Mouse (Mus musculus) frontal cortex, postnatal 36 days (tissue): ENCODE measurements at regions not wholly inside any gene's neighbourhood (a gene's known extent, or its start where the extent isn't known, plus 50 kb on each side); places are given as distances from the start of the nearest gene placed in this dataset.

Experiments
- DNase-seq, 2 experiments: peaks; one replicate each; pipeline ENCODE4 v3.0.0; 2022; ENCODE audit warnings: low spot score in 2 of 2

DNA sequence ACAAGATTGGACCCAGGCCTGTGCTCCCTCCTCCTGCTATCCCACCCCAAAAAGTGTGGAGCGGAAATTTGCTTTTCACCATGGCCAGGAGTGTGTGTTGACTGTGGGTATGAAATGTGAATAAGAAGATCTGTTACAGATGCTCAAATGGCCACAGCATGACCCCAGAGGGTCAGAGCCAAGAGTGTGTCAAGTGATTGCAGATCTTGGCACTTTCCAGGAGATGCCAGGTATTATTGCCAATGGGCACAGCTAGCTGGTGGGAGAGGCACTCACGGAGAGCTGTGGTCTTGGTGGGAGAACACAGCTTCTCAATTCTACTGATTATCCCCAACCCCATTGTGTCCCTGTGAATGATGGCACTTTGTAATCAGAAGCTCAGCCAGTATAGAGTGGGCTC, 62.7 kb downstream of the Smim20 start:
- no peak for DNase-seq

DNA sequence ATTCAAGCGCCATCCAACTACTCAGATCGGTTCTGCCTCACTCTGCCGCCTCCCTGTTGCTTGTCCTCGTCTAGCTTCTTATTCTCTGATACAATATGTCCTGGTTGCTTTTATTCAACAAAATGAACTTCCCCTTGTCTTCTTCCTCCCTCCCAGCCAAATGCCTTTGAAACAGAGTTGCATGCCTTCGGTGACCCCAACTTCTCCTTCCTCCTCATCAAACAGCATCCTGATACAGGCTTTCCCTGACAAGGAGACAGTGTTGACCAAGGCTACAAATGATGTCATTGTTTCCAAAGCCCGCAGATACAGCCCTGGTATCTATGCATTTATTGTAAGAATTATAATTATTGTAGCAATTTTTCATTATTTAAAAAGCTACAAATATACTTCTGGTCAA, 69.8 kb downstream of the Smim20 start:
- no peak for DNase-seq

DNA sequence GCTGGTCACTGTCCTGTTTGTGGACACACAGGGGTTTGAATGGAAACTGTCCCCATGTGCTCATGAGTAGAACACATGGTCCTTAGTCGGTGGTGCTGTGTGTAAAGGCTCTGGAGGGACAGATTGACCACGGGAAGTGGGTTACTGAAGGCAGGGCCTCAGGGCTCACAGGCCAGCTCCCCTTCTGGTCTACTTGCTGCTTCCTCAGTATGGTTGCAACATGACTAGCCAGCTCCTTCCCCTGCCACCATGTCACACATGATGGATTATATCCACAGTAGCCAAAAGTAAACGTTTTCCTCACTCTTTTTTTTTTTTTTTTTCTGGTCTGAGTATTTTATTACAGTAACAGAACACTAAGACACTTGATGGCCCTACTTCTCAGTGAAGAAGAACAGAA, 70.9 kb downstream of the Smim20 start:
- DNase-seq, result no peak

DNA sequence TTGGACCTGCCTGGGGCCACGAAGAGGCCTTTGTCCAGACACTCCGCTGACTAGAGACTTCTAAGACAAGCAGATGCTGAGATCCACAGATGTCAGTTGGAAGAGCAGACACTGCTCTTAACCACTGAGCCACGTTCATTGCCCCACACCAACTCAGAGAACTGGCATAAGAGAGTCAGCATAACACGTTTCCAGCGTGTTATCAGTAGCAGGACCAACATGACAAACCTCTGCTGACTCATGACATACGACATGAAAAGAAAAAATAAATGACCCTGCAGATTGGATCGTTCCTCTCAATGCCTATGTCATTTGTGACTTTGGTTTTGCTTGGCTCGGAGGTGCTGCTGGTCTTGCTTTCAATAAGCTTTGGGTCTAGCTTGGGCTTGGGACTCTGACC, 78.3 kb downstream of the Smim20 start:
- no peak for DNase-seq

DNA sequence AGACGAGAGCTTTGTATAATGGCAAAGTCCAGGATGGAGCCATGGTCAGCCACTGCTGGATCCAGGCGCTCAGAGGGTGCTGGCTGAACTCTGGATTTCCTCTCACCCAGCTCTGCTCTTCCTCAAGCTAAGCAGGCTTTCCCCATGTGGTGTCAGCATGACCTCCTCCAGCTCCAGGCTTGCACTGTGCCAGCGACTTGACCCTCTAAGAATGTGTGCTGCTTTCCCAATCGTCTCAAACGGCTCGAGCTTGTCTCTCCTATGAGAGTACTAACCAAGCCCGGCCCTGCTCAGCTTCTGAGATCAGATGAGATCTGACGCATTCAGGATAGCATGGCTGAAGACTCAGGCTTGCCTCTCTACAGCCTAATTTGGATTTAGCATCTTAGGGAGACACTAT, 79.1 kb downstream of the Smim20 start:
- no peak for DNase-seq

DNA sequence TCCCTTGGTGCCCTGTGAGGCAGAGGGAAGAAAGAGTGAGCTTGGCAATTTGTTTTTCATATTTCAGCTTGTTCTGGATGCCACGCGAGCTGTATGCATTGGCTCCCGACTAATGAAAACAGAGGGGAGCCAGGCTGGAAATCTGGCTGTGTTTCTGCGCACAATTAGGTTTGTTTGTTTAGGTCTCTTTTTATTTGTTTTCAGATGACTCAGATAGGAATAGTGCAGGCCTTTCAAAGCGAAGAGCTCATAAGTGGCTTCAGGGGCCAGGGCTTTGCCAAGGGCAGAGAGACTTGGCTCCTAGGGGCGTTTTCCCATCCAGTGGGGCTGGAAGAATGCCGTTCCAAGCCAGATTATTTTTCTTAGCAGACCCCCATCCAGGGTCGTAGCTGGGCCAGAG, 79.9 kb downstream of the Smim20 start:
- DNase-seq, result no peak

DNA sequence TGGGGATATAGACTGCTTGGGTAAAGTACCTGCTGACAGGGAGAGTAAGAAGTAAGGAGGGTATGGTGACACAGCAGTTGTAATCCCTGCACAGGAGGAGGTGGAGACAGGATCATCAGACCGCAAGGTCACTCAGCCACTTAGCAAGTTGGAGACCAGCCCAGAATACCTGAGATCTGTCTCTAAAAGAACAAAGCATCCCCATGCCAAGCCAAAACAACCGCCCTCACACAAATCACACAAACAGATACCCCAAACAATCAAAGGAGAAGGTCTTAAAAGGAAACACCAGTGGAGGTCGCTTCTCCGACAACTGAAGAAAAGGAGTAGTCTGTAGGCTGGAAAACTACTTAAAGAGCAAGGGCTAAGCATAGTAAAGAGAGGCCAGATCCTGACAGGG, 86.0 kb downstream of the Smim20 start:
- DNase-seq, result no peak

DNA sequence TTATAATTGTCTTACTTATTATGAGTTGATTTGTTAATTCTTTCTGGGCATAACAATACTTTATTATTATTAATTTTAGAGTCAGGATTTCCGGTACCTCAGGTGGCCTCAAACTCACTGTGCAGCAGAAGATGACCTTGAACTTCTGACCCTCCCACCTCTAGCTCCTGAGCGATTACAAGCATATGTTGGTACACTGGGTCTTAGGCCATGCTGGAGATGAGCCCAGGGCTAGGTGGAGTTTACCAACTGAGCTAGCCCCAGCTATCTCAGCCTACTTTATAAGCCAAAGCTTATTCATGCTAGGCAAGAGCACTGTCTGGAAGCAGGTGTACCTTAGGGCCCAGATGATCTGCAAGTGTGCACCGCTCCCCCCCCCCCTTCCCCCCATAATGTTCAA, 87.4 kb downstream of the Smim20 start:
- no peak for DNase-seq

DNA sequence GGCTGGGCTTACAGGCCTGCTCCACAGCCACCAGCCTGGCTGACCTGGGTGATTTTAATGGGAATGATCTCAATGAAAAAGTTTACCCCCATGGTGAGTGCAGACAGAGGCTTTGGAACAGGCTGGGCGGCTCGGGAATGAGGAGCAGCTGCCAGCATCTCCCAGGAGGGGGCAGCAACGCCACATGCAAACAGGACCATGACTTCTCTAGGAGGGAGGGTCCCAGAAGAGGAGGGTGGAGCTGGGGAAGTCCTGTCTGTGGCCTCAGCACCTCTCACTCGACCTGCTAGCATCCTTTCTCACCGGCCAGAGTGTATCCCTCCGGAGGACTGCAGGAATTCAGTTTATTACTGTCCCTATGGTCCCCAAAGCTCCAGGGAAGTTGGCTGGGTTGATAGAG, 88.2 kb downstream of the Smim20 start:
- peak; percentile 85 to 86 for DNase-seq

DNA sequence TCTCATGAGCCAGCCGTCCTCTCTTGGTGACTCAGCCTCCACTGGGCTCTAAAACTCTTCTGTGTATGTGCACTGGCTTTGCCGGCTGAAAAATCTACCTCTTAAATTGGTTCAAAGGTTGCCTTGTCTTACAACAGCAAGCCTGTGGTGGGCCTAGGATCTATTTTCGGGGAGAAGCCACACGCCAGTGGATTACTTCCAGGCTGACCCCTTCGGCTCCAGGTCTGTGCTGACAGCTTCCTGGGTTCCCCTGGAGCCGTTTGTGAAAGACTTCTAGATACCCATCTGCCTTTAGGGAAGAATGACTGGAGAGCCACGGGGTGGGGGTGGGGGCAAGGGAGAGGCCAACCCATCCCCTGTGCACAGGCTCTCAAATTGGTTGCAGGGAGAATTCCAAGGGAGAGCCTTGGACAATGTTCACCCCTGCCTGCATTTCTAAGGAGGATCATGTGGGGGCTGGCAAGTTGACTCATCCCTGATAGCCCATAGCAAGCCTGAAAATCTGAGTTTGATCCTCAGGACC, 90.3 kb downstream of the Smim20 start:
- no peak for DNase-seq

DNA sequence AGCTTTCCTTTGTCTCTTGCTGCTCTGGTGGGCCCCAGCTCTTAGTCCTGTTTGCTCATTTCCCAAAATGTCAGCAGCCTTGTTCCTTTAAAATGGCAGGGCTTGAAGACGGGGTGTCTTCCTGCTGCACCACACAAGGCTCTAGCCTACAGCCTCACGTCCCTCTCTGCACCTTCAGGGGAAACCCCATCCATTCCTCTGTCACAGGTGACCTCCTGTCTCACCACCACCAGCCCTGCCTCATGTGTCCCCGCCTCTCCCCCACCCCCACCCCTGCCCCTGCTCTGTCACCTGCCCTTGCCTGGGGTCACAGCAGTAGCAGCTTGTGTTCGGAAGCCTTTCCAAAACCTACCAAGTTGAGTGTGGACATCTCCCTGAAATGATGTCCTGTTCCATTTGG, 91.3 kb downstream of the Smim20 start:
- DNase-seq, result no peak

DNA sequence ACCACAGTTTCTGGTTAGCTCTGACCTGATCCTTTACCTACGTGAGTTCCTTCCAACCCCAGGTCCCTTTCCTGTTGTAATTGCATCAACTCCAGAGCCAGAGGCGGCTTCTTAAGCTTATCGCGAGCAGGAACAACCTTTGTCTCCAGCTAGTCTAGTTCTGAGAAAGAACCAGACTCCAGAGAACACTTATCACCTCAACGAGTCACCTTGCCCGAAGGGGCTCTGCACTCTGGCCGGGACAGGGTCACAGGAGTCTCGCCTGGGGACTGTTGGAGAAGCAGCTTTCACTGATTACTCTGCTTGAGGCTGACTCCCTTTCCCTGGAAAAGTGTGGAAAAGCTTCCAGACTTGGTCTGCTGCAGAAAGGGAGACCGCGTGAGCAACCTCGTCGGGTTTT, 93.0 kb downstream of the Smim20 start:
- DNase-seq, result no peak

DNA sequence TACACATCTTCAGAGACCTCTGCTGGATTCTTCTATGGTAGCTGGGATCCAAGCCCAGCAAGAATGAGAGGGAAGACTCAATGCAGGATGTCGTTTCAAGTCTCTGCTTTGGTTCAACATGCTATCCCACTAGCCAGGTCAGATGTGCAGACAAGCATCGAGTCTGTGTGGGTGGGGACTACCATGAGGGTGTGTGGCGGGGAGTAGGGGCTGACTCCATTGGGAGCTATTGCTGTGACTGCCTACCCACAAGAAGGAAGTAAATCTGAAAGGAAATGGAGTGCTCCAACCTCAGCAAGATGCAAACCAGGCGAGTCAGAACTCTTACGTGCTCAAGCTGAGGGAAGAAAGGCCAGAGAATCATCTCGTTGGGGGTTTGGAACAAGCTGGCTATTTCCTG, 94.4 kb downstream of the Smim20 start:
- no peak for DNase-seq

DNA sequence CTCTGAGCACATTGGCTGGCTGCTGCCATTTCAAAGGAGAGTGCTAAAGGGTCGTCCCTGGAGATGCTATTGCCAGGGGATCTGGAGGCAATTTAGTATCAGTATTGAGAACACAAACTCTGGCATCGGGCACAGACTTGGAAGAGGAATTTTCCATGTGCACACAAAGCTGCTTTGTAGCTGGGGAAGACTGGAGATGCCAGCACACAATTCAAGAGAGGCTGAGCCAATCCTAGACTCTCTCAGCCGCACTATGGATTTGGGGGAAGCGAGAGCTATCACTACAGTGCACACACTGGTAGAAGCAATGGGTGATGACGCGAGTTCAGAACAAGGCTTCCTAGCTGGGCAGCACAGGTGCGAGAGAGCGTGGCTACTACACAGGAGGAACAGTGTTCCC, 97.0 kb downstream of the Smim20 start:
- DNase-seq, result no peak

DNA sequence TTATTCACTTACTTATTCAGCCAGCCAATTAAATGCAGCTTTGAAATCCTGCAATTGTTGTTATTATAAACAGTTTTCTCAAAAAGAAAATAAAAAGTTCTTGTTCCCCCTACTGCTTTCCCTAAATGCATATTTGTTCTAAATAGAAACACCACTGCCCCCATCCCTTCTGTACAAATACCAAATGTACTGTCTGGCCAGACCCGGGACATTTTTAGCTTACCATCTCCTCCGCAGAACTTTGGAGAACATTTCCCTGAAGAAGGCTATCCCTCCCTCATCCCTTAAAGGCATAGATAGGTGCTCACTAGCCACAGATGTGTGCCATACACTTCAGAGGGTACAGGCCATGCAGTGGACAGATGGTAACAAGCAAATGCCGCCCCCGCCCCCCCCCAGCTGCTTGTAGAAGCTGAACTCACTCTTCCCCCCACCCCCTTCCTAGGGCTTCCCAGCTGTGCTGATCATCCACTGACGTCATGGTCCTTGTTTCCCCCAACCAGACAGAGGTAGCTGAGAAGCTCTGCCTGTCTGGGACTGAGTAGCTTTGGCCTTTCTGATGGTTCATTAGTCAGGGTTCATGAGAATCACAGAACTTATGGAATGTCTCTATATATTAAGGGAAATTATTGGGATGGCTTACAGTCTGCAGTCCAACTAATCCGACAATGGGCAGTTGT, 98.9 kb upstream of the Rbpj start:
- DNase-seq, result peak; percentile 19 to 47

DNA sequence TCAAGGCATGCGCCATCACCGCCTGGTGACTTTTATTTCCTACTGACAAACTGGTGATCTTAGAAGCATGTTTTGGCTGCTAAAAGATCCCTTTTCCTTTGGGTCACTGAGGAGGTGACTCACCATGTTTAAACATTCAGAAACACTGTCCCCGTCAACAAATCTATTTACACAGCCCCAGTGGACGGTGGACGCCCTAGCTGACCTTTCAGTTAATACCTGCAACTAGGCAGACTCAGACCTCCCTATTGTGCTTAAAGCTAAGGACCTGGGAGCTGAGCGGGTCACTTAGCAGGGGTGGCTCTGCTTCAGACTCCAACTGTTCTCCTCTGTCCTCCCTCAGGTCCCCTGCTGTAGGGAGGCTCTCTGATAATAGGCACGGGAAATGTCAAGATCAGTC, 95.7 kb upstream of the Rbpj start:
- no peak for DNase-seq

DNA sequence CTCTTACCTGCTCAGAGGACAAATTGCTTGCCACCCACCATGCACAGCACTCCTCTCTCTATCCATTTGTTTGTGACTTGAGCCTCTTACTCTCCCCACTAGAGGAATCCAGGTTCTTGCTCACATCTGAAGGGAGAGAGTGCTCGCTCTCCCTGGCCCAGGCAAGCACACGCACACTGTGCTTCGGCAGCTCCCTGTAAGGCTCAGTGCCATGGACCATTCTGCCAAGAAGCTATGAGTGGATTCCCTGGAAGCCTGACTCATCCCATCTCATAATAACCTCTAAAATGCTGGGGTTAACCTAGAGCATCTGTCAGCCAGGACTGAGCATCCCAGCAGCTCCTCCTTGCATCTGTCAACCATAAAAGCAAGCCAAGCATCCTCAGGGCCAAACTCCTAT, 94.3 kb upstream of the Rbpj start:
- DNase-seq, result peak; percentile 24 to 46

DNA sequence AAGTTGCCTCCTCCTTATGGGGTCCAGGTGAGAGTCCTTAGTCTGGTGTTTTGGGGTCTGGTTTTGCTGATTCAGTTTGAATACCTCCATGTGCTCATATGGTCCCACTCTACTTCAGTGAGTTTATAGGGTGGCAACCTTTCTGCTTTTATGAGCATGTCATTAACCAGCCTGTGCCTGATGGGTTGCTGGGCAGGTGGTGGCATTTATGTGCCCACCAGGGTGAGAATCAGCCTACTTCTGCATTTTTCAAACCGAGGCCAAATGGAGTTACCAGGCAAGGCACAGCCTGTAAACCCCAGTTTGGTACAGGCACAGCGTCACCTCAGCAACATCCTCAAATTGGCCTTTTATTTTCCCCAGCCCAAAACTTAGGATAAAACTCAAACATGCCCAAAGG, 92.6 kb upstream of the Rbpj start:
- DNase-seq, result no peak

DNA sequence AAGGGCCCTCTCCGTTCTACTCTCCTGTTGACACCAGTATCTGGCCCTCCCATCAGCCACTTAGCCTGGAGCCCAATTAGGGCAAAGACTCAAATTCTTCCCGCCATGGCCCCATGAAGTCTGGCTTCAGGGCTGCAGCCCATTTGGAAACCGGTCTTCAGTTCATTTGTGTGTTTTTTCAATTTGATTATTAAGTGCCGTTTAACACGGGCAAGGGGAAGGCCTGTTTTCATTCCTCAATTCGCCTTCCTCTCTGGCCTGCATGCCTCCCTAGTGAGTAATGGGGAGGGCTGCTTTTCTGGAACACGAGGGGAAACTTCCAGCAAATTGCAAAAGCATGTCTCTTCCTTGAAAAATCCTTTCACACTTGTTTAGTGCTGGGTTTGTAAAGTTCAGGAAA, 89.1 kb upstream of the Rbpj start:
- no peak for DNase-seq

DNA sequence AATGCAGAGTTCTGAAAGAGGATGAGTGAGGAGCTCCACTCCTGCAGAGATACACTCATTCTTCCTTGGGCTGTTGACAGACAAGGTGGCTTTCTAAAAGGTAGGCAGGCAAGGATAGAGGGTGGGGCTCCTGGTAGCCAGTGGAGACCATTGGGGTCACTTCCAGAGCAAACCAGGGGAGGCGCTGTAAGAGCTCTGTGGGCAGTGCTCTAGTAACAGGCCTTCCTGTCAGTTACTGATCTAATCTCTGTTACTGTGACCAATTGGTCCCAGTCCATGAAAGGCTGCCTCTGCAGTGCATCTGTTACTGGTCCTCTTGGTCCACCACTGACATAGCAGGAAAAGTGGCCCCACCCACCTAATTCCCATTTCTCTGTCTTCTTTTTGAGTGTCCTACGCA, 88.3 kb upstream of the Rbpj start:
- DNase-seq, result no peak

DNA sequence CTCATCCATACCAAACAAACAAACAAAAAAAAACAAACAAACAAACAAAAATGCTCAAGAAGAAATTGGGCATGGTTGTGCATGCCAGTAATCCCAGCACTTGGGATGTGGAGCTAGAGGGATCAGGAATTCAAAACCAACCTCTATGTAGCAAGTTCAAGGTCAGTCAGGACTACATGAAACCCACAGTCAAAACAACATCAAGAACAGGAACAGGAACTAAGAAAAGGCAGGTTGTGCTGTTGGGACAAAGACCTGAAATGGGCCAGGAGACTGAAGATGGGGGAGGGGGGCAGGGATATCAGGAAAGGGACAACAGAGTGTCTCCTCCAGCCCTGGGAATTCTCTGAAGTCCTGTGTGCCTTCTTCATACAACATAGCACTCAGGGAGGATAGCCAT, 87.8 kb upstream of the Rbpj start:
- DNase-seq, result no peak

DNA sequence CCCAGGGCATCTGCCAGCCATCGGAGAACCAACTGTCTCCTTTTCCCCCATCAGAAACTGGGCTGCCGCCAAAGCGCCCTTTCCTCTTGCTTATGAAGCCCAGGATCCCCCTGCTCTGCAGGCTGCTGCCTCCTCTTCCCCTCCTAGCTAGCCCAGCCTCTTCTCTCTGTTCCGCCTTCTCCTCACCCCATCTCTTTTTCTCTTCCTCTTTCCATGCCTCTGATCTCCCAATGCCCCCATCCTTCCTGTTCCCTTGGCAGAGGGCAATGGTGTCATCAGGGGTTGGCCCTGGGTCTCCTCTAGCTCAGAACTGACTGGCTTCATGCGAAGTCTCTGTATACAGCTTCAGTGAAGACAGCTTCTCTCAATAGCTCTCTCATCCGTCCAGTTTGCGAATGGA, 87.4 kb upstream of the Rbpj start:
- DNase-seq, result no peak

DNA sequence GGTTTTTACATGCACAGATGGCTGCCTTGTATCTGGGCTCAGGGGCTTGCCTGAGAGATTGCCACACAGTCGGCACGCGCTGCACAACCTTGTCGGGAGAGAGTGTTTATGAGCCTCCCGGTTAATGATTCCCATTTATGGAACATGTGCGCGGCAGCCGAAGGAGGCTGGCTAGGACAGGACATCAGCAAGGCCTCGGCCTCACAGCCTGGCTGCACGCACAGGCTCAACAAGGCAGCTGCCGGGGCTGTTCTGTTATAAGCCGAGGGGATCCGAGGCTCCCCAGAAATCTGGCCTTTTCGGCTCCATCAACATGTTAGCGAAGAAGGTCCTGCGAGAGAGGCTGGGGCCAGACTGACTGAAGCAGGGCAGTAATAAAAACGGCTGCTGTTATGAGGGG, 86.3 kb upstream of the Rbpj start:
- DNase-seq, result no peak

DNA sequence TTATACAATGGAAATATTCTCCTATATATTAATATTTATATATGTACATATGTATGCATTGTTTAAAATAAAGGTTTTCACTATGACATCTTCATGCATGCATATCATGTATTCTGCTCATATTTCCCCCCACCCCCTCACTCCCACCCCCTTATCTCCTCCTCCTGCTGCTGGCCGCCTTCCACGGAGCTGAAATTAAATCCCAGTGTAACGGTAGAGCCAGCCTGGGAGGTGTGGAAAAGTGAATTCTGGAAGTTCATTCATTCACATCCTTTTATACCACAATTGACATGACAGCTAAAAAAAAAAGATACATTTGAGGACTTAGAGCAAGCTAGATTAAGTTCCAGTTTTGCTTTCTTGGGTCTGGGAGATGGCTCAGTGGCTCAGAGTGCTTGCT, 85.7 kb upstream of the Rbpj start:
- DNase-seq, result no peak
